Mouse (Mus musculus): ENCODE measurements around the gene Gpalpp1. TPM values are rescaled to one million over a fixed set of nuclear protein-coding genes. Genes with fewer than 3 reads are reported as not detected.

The Gpalpp1 gene
- total and polyA plus RNA-seq, 3 experiments = 12.9 to 25.2 (median 20.2) TPM

DNA sequence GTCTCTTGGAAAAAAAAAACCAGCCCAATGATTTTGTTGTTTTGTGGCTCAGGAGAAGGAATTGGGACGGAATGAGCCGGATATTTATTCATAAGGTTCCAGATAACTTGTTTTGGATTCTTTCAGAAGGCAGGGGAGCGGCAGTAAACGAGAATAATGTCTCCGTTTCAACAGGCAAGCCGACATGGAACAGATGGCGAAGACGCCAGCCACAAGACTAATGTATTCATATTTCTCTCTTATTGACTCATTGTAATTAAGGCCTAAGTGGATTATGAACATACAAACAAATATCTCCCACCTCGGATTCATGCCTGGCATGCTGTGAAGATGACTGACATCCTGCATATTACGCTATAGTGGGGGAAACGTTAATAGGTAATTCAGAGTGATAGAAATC lies 56.8 kb downstream of the Gpalpp1 start:
- TF ChIP-seq GABPA (IDR thresholded peaks at IDR 0.05; ENCODE audit: insufficient replicate concordance, low read depth, low read length) (no peak), ELF1 (IDR thresholded peaks at IDR 0.05; ENCODE audit: low read depth, low read length) (no peak), SIN3A (IDR thresholded peaks at IDR 0.05; ENCODE audit: low read length) (no peak), MXI1 (IDR thresholded peaks at IDR 0.05; ENCODE audit: low read depth, low read length) (no peak), RAD21 (IDR thresholded peaks at IDR 0.05; ENCODE audit: low read depth, low read length) (no peak), MAZ (IDR thresholded peaks at IDR 0.05; ENCODE audit: low read depth, low read length) (no peak), MYC (IDR thresholded peaks at IDR 0.05; ENCODE audit: low read depth, low read length) (no peak), EP300 (IDR thresholded peaks at IDR 0.05; ENCODE audit: low read length) (no peak), HCFC1 (IDR thresholded peaks at IDR 0.05; ENCODE audit: low read depth, low read length) (no peak), E2F4 (IDR thresholded peaks at IDR 0.05; ENCODE audit: insufficient replicate concordance, low read depth, low read length) (no peak), CHD2 (IDR thresholded peaks at IDR 0.05; ENCODE audit: low read length) (no peak), PAX5 (IDR thresholded peaks at IDR 0.05; ENCODE audit: low read length) (no peak), USF2 (conservative IDR thresholded peaks at IDR 0.05; ENCODE audit: low read depth, low read length) (no peak), POLR2A (IDR thresholded peaks at IDR 0.05; ENCODE audit: low read depth, low read length) (no peak), TCF12 (IDR thresholded peaks at IDR 0.05; ENCODE audit: low read depth, low read length) (no peak), CHD1 (IDR thresholded peaks at IDR 0.05; ENCODE audit: low read depth, low read length) (no peak), ZC3H11A (IDR thresholded peaks at IDR 0.05; ENCODE audit: low read depth, low read length) (no peak)
- in situ Hi-C loops (cut with MboI; ENCODE audit: low pct_ligation_motif_present, low pct_unique_long_range_greater_than_20kb, low sequenced_read_pairs) = no loop called here

GRCm38 (mm10) chr14:76051966-76052365 lies 58.6 kb downstream of the Gpalpp1 start:
- dilution Hi-C loops (cut with MboI; ENCODE audit: extremely low pct_ligation_motif_present, extremely low pct_unique_long_range_greater_than_20kb, low sequenced_read_pairs) = no loop called here
- Histone ChIP-seq H3K27ac (ENCODE audit: insufficient read depth, low read depth) (no peak overlapping the region), H3K9ac (ENCODE audit: insufficient read depth, low read depth) (no peak overlapping the region), H3K4me1 (ENCODE audit: control insufficient read depth in 1 of 2, insufficient read depth in 2 of 2) (peaks cover 4 to 21% of the 10 kb centered on the region in 2 experiments; a peak in 3 of 4 replicates), H3K79me2 (replicated peaks; ENCODE audit: control insufficient read depth, extremely low read depth, insufficient read depth, poor library complexity, severe bottlenecking) (no peaks in the 10 kb centered on the region), H3K9me3 (replicated peaks; ENCODE audit: low read length) (peaks cover 3% of the 10 kb centered on the region), H3K4me3 (replicated peaks in 1 of 3; ENCODE audit: low read depth in 2 of 3, low read length in 2 of 3, poor library complexity in 1 of 3) (no peak overlapping the region), H3K36me3 (replicated peaks in 1 of 2; ENCODE audit: control insufficient read depth in 1 of 2, insufficient read depth in 1 of 2, low read length in 1 of 2) (no peaks in the 10 kb centered on the region), H3K4me2 (ENCODE audit: insufficient read depth, low read depth, poor library complexity, severe bottlenecking) (peak overlapping the region; percentile 42), H3K27me3 (replicated peaks) (no peaks in the 10 kb centered on the region)
- peak; percentile 69 for DNase-seq (ENCODE audit: extremely low read depth)
- in situ Hi-C loops (cut with MboI; ENCODE audit: low pct_ligation_motif_present, low pct_unique_long_range_greater_than_20kb, low sequenced_read_pairs) = no loop called here
- TF ChIP-seq EP300 (IDR thresholded peaks at IDR 0.05; ENCODE audit: low read length) (peak; percentile 39; the same call in 1 of the 2 replicates), BHLHE40 (IDR thresholded peaks at IDR 0.05; ENCODE audit: low read depth, low read length) (0 out of 2 replicates have a peak, but pooled peaks have one; percentile 10), MEF2A (IDR thresholded peaks at IDR 0.05; ENCODE audit: borderline replicate concordance, low read depth, low read length) (0 out of 2 replicates have a peak, but pooled peaks have one; percentile 12), NELFE (IDR thresholded peaks at IDR 0.05; ENCODE audit: low read depth, low read length) (no peak)

More for the DNA sequence above, 56.8 kb downstream of the Gpalpp1 start:
- H3K4me2 ChIP-seq (ENCODE audit: insufficient read depth, low read depth, poor library complexity, severe bottlenecking) = no peak overlapping the region
- peaks cover 4 to 21% of the 10 kb centered on the region in 2 experiments; a peak in 3 of 4 replicates for H3K4me1 ChIP-seq (ENCODE audit: control insufficient read depth in 1 of 2, insufficient read depth in 2 of 2)
- H3K9me3 ChIP-seq (replicated peaks; ENCODE audit: low read length) = peaks cover 3% of the 10 kb centered on the region
- H3K27me3 ChIP-seq (replicated peaks) = peaks cover 2% of the 10 kb centered on the region
- H3K79me2 ChIP-seq (replicated peaks; ENCODE audit: control insufficient read depth, extremely low read depth, insufficient read depth, poor library complexity, severe bottlenecking) = no peaks in the 10 kb centered on the region
- dilution Hi-C loops (cut with MboI; ENCODE audit: extremely low pct_ligation_motif_present, extremely low pct_unique_long_range_greater_than_20kb, low sequenced_read_pairs) = no loop called here
- DNase-seq (ENCODE audit: extremely low read depth) = no peak
- H3K27ac ChIP-seq (ENCODE audit: insufficient read depth, low read depth) = no peak overlapping the region
- H3K36me3 ChIP-seq (replicated peaks in 1 of 2; ENCODE audit: control insufficient read depth in 1 of 2, insufficient read depth in 1 of 2, low read length in 1 of 2) = no peaks in the 10 kb centered on the region
- H3K9ac ChIP-seq (ENCODE audit: insufficient read depth, low read depth) = no peak overlapping the region
- H3K4me3 ChIP-seq (replicated peaks in 1 of 3; ENCODE audit: low read depth in 2 of 3, low read length in 2 of 3, poor library complexity in 1 of 3) = no peak overlapping the region
